Mouse (Mus musculus) olfactory bulb, adult 2 months (tissue): ENCODE measurements at regions not wholly inside any gene's neighbourhood (a gene's known extent, or its start where the extent isn't known, plus 50 kb on each side); places are given as distances from the start of the nearest gene placed in this dataset.

Experiments used
- CTCF ChIP-seq: fragments of 200-500 bp; IDR thresholded peaks from 2 replicates; pipeline ENCODE4 v1.5.1; 2012; ENCODE audit warnings: low read depth, mild to moderate bottlenecking, low read length, moderate library complexity; ENCODE audit not compliant: insufficient read depth
- POLR2A ChIP-seq: fragments of 200-500 bp; IDR thresholded peaks from 2 replicates; pipeline ENCODE4 v1.6.1; 2012; ENCODE audit warnings: mild to moderate bottlenecking, low read depth, low read length, moderate library complexity; ENCODE audit not compliant: insufficient read depth

GRCm38 (mm10) chr9:101602799-101603198 is 258.8 kb upstream of the 9630041A04Rik start:
- no peak for TF ChIP-seq POLR2A
- TF ChIP-seq CTCF, result no peak
